Mouse (Mus musculus) ES-E14 (cell line): ENCODE measurements around the gene Bik.
"Not testable (repeated sequence)": the region's sequence is repeated elsewhere in the genome, so short reads cannot be mapped to it uniquely, and the experiment has no call there.

Experiments used
- ZC3H11A ChIP-seq: IDR thresholded peaks from 2 replicates; pipeline ENCODE4 v1.6.1; 2012; ENCODE audit warnings: low read depth, mild to moderate bottlenecking, inconsistent platforms, low read length, borderline replicate concordance
- ZNF384 ChIP-seq: IDR thresholded peaks from 2 replicates; pipeline ENCODE4 v1.6.1; 2012; ENCODE audit warnings: low read depth, low read length, inconsistent platforms

DNA sequence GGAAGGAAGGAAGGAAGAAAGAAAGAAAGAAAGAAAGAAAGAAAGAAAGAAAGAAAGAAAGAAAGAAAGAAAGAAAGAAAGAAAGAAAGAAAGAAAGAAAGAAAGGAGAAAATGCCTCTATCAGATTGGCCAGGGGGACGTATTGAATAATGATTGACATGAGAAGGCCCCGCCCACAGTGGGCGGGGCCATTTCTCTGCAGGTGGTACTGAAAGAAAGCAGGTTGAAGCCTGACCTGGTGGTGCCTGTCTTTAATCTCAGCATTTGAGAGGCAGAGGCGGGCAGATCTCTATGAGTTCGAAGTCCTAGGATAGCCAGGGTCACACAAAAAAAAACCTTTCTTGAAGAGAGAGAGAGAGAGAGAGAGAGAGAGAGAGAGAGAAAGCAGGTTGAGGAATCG, 25.2 kb upstream of the Bik start:
- TF ChIP-seq ZC3H11A, ZNF384: not testable (repeated sequence)
